Mouse (Mus musculus) brain, embryonic 14.5 days (tissue): ENCODE data around the gene Bmpr2.

Source experiments
- CTCF ChIP-seq: fragments of 200-500 bp; IDR thresholded peaks from 2 replicates; pipeline ENCODE4 v1.5.1; 2012; ENCODE audit warnings: inconsistent platforms, mild to moderate bottlenecking, moderate library complexity, borderline replicate concordance; ENCODE audit not compliant: insufficient read depth, insufficient read length; ENCODE audit errors: extremely low read depth
- POLR2A ChIP-seq: fragments of 200-500 bp; IDR thresholded peaks from 2 replicates; pipeline ENCODE4 v1.6.1; 2012; ENCODE audit warnings: mild to moderate bottlenecking, inconsistent platforms, borderline replicate concordance; ENCODE audit not compliant: poor library complexity, insufficient read depth, insufficient read length, severe bottlenecking; ENCODE audit errors: extremely low read depth

DNA sequence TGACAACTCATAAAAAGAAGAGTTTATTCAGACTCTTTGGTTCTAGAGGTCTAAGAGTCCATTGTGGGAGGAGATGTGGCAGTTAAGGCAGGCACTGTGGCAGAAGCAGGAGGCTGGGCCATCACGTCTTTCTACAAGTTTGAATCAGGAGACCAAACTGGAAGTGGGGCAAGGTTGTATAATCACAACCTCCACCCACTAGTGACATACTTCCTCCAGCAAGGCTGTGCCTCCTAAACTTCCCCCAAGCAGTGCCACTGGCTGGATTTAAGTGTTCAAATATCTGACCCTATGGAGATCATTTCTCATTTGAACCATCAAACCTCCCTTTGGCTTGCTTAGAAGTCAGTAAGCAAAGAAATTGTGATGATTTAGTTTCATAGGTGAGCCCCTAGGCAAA, 7.9 kb upstream of the Bmpr2 start:
- TF ChIP-seq CTCF, result no peak
- no peak for TF ChIP-seq POLR2A
